Mouse (Mus musculus) liver, adult 2 months (tissue): ENCODE results near the gene Casz1.

Experiments
- CTCF ChIP-seq: fragments of 200-500 bp; IDR thresholded peaks from 2 replicates; pipeline ENCODE4 v1.5.1; 2011; ENCODE audit warnings: low read depth, low read length, control low read depth
- POLR2A ChIP-seq: fragments of 200-500 bp; IDR thresholded peaks from 2 replicates; pipeline ENCODE4 v1.6.1; 2011; ENCODE audit warnings: low read length, control low read depth; ENCODE audit not compliant: insufficient read depth; ENCODE audit errors: extremely low read depth

- TF ChIP-seq POLR2A = no peak
- TF ChIP-seq CTCF = no peak
These were observed 95.7 kb downstream of the Casz1 start for GRCm38 (mm10) chr4:148899927-148900294.
